Comparison of ENCODE assay signal across 31 mouse cellular contexts in genomic region chr6:115961743-115962142, GRCm38 (mm10). TPM values are rescaled to one million over a fixed set of nuclear protein-coding genes. Genes with fewer than 3 reads are reported as not detected.
DNase-seq lines count a peak whose midpoint lies in the region; ATAC-seq and TF ChIP-seq lines count a peak whose summit lies in the region.
"Had no signal": no experiment of that assay in that cellular context is flagged by ENCODE, and none has a peak within 500 bp of the region (broad histone marks: within the 10 kb centered on the region; RNA-seq: fewer than 3 reads in every experiment).

No protein-coding gene starts in this region.

- peaks cover 82% of the 10 kb centered on the region for H3K36me3 ChIP-seq in heart, embryonic 10.5 days
- H3K36me3 ChIP-seq in heart, embryonic 12.5 days: peaks cover 77% of the 10 kb centered on the region
- no peaks in the 10 kb centered on the region for H3K36me3 ChIP-seq in hindbrain, embryonic 12.5 days
- H3K36me3 ChIP-seq in liver, postnatal 0 days (replicated peaks; ENCODE audit: insufficient read depth, low read length): 0 out of 2 replicates have a peak, but pooled peaks cover 4% of the 10 kb centered on the region
- H3K36me3 ChIP-seq: embryonic facial prominence, embryonic 12.5 days; G1E; hindbrain, embryonic 13.5 days; liver, embryonic 15.5 days; midbrain, embryonic 10.5 days; midbrain, embryonic 15.5 days had no signal

- H3K27ac ChIP-seq in heart, embryonic 10.5 days: peak overlapping the region; percentile 4; the same call in 1 of the 2 replicates
- H3K27ac ChIP-seq in heart, embryonic 12.5 days (ENCODE audit: poor library complexity, severe bottlenecking): no peak overlapping the region
- peak overlapping the region; percentile 20; the same call in 1 of the 2 replicates for H3K27ac ChIP-seq in brown adipose tissue, adult 24 weeks (replicated peaks; ENCODE audit: low read depth, low read length)
- H3K27ac ChIP-seq in hindbrain, embryonic 12.5 days: no peak overlapping the region
- no peak overlapping the region for H3K27ac ChIP-seq in liver, postnatal 0 days (ENCODE audit: low read depth)
- H3K27ac ChIP-seq: embryonic facial prominence, embryonic 12.5 days; heart, embryonic 13.5 days; hindbrain, embryonic 13.5 days; liver, embryonic 15.5 days; lung, embryonic 15.5 days; midbrain, embryonic 10.5 days; midbrain, embryonic 15.5 days; stomach, embryonic 15.5 days had no signal

- H3K9ac ChIP-seq in heart, embryonic 12.5 days: no peak overlapping the region
- H3K9ac ChIP-seq in hindbrain, embryonic 12.5 days: no peak overlapping the region
- no peak overlapping the region for H3K9ac ChIP-seq in liver, postnatal 0 days (replicated peaks)
- H3K9ac ChIP-seq: embryonic facial prominence, embryonic 12.5 days; heart, embryonic 13.5 days; hindbrain, embryonic 13.5 days; liver, embryonic 15.5 days; lung, embryonic 15.5 days; midbrain, embryonic 15.5 days; stomach, embryonic 15.5 days had no signal

- TF ChIP-seq EP300 in liver, postnatal 0 days (IDR thresholded peaks at IDR 0.05; ENCODE audit: low read depth): no peak

- H3K4me3 ChIP-seq in heart, embryonic 10.5 days: no peak overlapping the region
- no peak overlapping the region for H3K4me3 ChIP-seq in heart, embryonic 12.5 days
- no peak overlapping the region for H3K4me3 ChIP-seq in brown adipose tissue, adult 24 weeks (ENCODE audit: insufficient read depth, low read depth, low read length)
- H3K4me3 ChIP-seq in hindbrain, embryonic 12.5 days: no peak overlapping the region
- no peak overlapping the region for H3K4me3 ChIP-seq in liver, postnatal 0 days (ENCODE audit: low read depth, low read length)
- H3K4me3 ChIP-seq: embryonic facial prominence, embryonic 12.5 days; erythroblast, embryonic 14.5 days; heart, embryonic 13.5 days; hindbrain, embryonic 13.5 days; liver, embryonic 15.5 days; lung, embryonic 15.5 days; midbrain, embryonic 10.5 days; midbrain, embryonic 15.5 days; stomach, embryonic 15.5 days had no signal

- ATAC-seq in heart, embryonic 12.5 days (ENCODE audit: insufficient number of reproducible peaks, low FRiP score): no peak
- ATAC-seq in hindbrain, embryonic 12.5 days (ENCODE audit: low FRiP score): no peak
- no peak for ATAC-seq in liver, postnatal 0 days
- ATAC-seq: forebrain, embryonic 16.5 days; midbrain, embryonic 15.5 days had no signal

- H3K9me3 ChIP-seq in heart, embryonic 10.5 days: no peaks in the 10 kb centered on the region
- H3K9me3 ChIP-seq in heart, embryonic 12.5 days (replicated peaks): no peaks in the 10 kb centered on the region
- H3K9me3 ChIP-seq in hindbrain, embryonic 12.5 days (replicated peaks): no peaks in the 10 kb centered on the region
- no peaks in the 10 kb centered on the region for H3K9me3 ChIP-seq in liver, postnatal 0 days (ENCODE audit: low read length)
- H3K9me3 ChIP-seq: embryonic facial prominence, embryonic 12.5 days; G1E; heart, embryonic 13.5 days; hindbrain, embryonic 13.5 days; liver, embryonic 15.5 days; lung, embryonic 15.5 days; midbrain, embryonic 10.5 days; midbrain, embryonic 15.5 days; stomach, embryonic 15.5 days had no signal

- H3K4me2 ChIP-seq in heart, embryonic 12.5 days: no peak overlapping the region
- H3K4me2 ChIP-seq in hindbrain, embryonic 12.5 days (replicated peaks): no peak overlapping the region
- H3K4me2 ChIP-seq in liver, postnatal 0 days (ENCODE audit: low read depth, low read length): no peak overlapping the region
- H3K4me2 ChIP-seq: embryonic facial prominence, embryonic 12.5 days; heart, embryonic 13.5 days; hindbrain, embryonic 13.5 days; liver, embryonic 15.5 days; lung, embryonic 15.5 days; midbrain, embryonic 15.5 days; stomach, embryonic 15.5 days had no signal

- TF ChIP-seq CTCF in liver, postnatal 0 days (IDR thresholded peaks at IDR 0.05; ENCODE audit: low read depth): no peak

- DNase-seq in heart, embryonic 10.5 days (ENCODE audit: low spot score): no peak
- peak; percentile 62 for DNase-seq in Muller cell, postnatal 12 days (ENCODE audit: inconsistent ontology term)
- no peak for DNase-seq in liver, postnatal 0 days
- DNase-seq: adrenal gland, adult 8-10 months; cerebellum, adult 8-10 months; cerebellum, postnatal 36 days; gastrocnemius, postnatal 14 days; kidney, adult 9 months; kidney, postnatal 10 days; layer of hippocampus, postnatal 36 days; right cerebral cortex, postnatal 25 days had no signal

- peaks cover 25% of the 10 kb centered on the region for H3K27me3 ChIP-seq in heart, embryonic 10.5 days (ENCODE audit: insufficient read depth, poor library complexity, severe bottlenecking)
- 0 out of 2 replicates have a peak, but pooled peaks cover 4% of the 10 kb centered on the region for H3K27me3 ChIP-seq in heart, embryonic 12.5 days (replicated peaks)
- peaks cover 3% of the 10 kb centered on the region; the same call in 1 of the 2 replicates for H3K27me3 ChIP-seq in hindbrain, embryonic 12.5 days
- no peaks in the 10 kb centered on the region for H3K27me3 ChIP-seq in liver, postnatal 0 days (ENCODE audit: insufficient read depth, low read length)
- H3K27me3 ChIP-seq: embryonic facial prominence, embryonic 12.5 days; liver, embryonic 15.5 days; lung, embryonic 15.5 days; midbrain, embryonic 15.5 days; stomach, embryonic 15.5 days had no signal

- 85% methylated on average over 3 of the region's 3 CpGs for WGBS in heart, embryonic 10.5 days
- 78% methylated on average over 3 of the region's 3 CpGs for WGBS in heart, embryonic 12.5 days
- WGBS in hindbrain, embryonic 12.5 days: 86% methylated on average over 3 of the region's 3 CpGs
- WGBS in liver, postnatal 0 days (ENCODE audit: insufficient replicate concordance): 79% methylated on average over 3 of the region's 3 CpGs

- H3K4me1 ChIP-seq in heart, embryonic 10.5 days: peaks cover 47% of the 10 kb centered on the region
- peaks cover 43% of the 10 kb centered on the region for H3K4me1 ChIP-seq in heart, embryonic 12.5 days (replicated peaks)
- peaks cover 39% of the 10 kb centered on the region for H3K4me1 ChIP-seq in brown adipose tissue, adult 24 weeks (ENCODE audit: control insufficient read depth, insufficient read depth, insufficient read length, low read length)
- H3K4me1 ChIP-seq in hindbrain, embryonic 12.5 days: peaks cover 14% of the 10 kb centered on the region
- peaks cover 5% of the 10 kb centered on the region for H3K4me1 ChIP-seq in liver, postnatal 0 days (ENCODE audit: insufficient read depth)

RNA-seq across cellular contexts. Expression of gene H1foo, which starts 17.0 kb away (rescaled TPM):
- polyA plus RNA-seq in heart, embryonic 10.5 days (2016; fragmentation: Nextera tagmentation; extraction: Ambion mirVana): not detected in 2 replicates
- not detected in 2 replicates for polyA plus RNA-seq in heart, embryonic 12.5 days (2016; fragmentation: Nextera tagmentation; extraction: Ambion mirVana)
- not detected in 2 replicates for polyA plus RNA-seq in brown adipose tissue, adult 24 weeks (2012; ENCODE audit: insufficient read depth, insufficient read length, missing spikeins)
- polyA plus RNA-seq in hindbrain, embryonic 12.5 days (2016; fragmentation: Nextera tagmentation; extraction: Ambion mirVana): not detected in 2 replicates
- polyA plus RNA-seq in liver, postnatal 0 days (2015; fragmentation: Nextera tagmentation; extraction: Ambion mirVana): not detected in 2 replicates
- polyA plus RNA-seq: C2C12; embryonic facial prominence, embryonic 12.5 days; erythroblast, embryonic 14.5 days; forebrain, embryonic 11.5 days; forebrain, embryonic 16.5 days; G1E; heart, embryonic 13.5 days; hindbrain, embryonic 13.5 days; intestine, embryonic 16.5 days; large intestine, adult 2 months; limb, embryonic 11.5 days; liver, embryonic 15.5 days; lung, embryonic 15.5 days; midbrain, embryonic 10.5 days; midbrain, embryonic 15.5 days; neural tube, embryonic 11.5 days; stomach, embryonic 15.5 days had no signal

RNA-seq across cellular contexts. Expression of gene Rho, which starts 30.2 kb away (rescaled TPM):
- 0.28 TPM in 1 of 2 replicates, not detected in the other for polyA plus RNA-seq in heart, embryonic 10.5 days (2016; fragmentation: Nextera tagmentation; extraction: Ambion mirVana)
- polyA plus RNA-seq in heart, embryonic 12.5 days (2016; fragmentation: Nextera tagmentation; extraction: Ambion mirVana): 0.13 TPM in 1 of 2 replicates, not detected in the other
- polyA plus RNA-seq in brown adipose tissue, adult 24 weeks (2012; ENCODE audit: insufficient read depth, insufficient read length, missing spikeins): not detected in 2 replicates
- polyA plus RNA-seq in hindbrain, embryonic 12.5 days (2016; fragmentation: Nextera tagmentation; extraction: Ambion mirVana): 0.16 and 0.19 TPM in 2 replicates
- not detected in 2 replicates for polyA plus RNA-seq in liver, postnatal 0 days (2015; fragmentation: Nextera tagmentation; extraction: Ambion mirVana)
- polyA plus RNA-seq: erythroblast, embryonic 14.5 days; G1E; heart, embryonic 13.5 days; liver, embryonic 15.5 days; neural tube, embryonic 11.5 days had no signal

RNA-seq across cellular contexts. Expression of gene Plxnd1, which starts 33.1 kb away (rescaled TPM):
- polyA plus RNA-seq in heart, embryonic 10.5 days (2016; fragmentation: Nextera tagmentation; extraction: Ambion mirVana): 42.9 and 61.7 TPM in 2 replicates
- 60.8 and 80.5 TPM in 2 replicates for polyA plus RNA-seq in heart, embryonic 12.5 days (2016; fragmentation: Nextera tagmentation; extraction: Ambion mirVana)
- 20.2 and 24.0 TPM in 2 replicates for polyA plus RNA-seq in brown adipose tissue, adult 24 weeks (2012; ENCODE audit: insufficient read depth, insufficient read length, missing spikeins)
- polyA plus RNA-seq in hindbrain, embryonic 12.5 days (2016; fragmentation: Nextera tagmentation; extraction: Ambion mirVana): 21.9 and 24.5 TPM in 2 replicates
- 8.5 and 8.7 TPM in 2 replicates for polyA plus RNA-seq in liver, postnatal 0 days (2015; fragmentation: Nextera tagmentation; extraction: Ambion mirVana)

Comparison
In these comparisons a context has a peak if more than half of its experiments do, and no peak if none do; other contexts are left out.
1. H3K27ac ChIP-seq: peak in heart, embryonic 10.5 days (single experiment) and brown adipose tissue, adult 24 weeks (single experiment); none in heart, embryonic 12.5 days (single experiment), hindbrain, embryonic 12.5 days (single experiment) and liver, postnatal 0 days (single experiment).